Mouse (Mus musculus) stomach, embryonic 16.5 days (tissue): ENCODE measurements at regions not wholly inside any gene's neighbourhood (a gene's known extent, or its start where the extent isn't known, plus 50 kb on each side); places are given as distances from the start of the nearest gene placed in this dataset.

Experiments used
- ATAC-seq: fragments of 200-750 bp; cut with Nextera tagmentation; 2 replicates; pipeline ENCODE4 v1.8.0; 2017; ENCODE audit warnings: moderate number of reproducible peaks, moderate TSS enrichment; ENCODE audit not compliant: insufficient read depth, low FRiP score
- H3K27ac ChIP-seq: fragments of 300-500 bp; sonication (generic); 2 replicates; pipeline ENCODE4 v1.5.1; 2014; ENCODE audit warnings: low read length
- H3K27me3 ChIP-seq: fragments of 300-500 bp; sonication (generic); 2 replicates; pipeline ENCODE4 v1.6.1; 2014; ENCODE audit warnings: low read length, control low read depth, mixed read lengths; ENCODE audit not compliant: control insufficient read depth, insufficient read depth
- H3K36me3 ChIP-seq: fragments of 300-500 bp; sonication (generic); 2 replicates; pipeline ENCODE4 v1.6.1; 2014; ENCODE audit warnings: low read length; ENCODE audit not compliant: control insufficient read depth, insufficient read depth
- H3K4me1 ChIP-seq: fragments of 300-500 bp; sonication (generic); 2 replicates; pipeline ENCODE4 v1.6.1; 2014; ENCODE audit warnings: low read length, control low read depth, mixed read lengths; ENCODE audit not compliant: control insufficient read depth, insufficient read depth
- H3K4me2 ChIP-seq: fragments of 300-500 bp; sonication (generic); 2 replicates; pipeline ENCODE4 v1.6.1; 2014; ENCODE audit warnings: low read depth, low read length, mixed read lengths
- H3K4me3 ChIP-seq: fragments of 300-500 bp; sonication (generic); replicated peaks from 2 replicates; pipeline ENCODE4 v1.5.1; 2014; ENCODE audit warnings: mild to moderate bottlenecking, low read length
- H3K9ac ChIP-seq: fragments of 300-500 bp; sonication (generic); 2 replicates; pipeline ENCODE4 v1.6.1; 2014; ENCODE audit warnings: low read length
- H3K9me3 ChIP-seq: fragments of 300-500 bp; sonication (generic); replicated peaks from 2 replicates; pipeline ENCODE4 v1.6.1; 2016; ENCODE audit warnings: low read length, control low read depth; ENCODE audit not compliant: control insufficient read depth
- WGBS: fragments of 180-500 bp; shearing (Covaris S2); extraction: QIAGEN DNeasy Blood & Tissue Kit; methylation state at CpG from one replicate; pipeline ENCODE4 v1.1.7; 2014; 5-methylcytosine and 5-hydroxymethylcytosine counted together

DNA sequence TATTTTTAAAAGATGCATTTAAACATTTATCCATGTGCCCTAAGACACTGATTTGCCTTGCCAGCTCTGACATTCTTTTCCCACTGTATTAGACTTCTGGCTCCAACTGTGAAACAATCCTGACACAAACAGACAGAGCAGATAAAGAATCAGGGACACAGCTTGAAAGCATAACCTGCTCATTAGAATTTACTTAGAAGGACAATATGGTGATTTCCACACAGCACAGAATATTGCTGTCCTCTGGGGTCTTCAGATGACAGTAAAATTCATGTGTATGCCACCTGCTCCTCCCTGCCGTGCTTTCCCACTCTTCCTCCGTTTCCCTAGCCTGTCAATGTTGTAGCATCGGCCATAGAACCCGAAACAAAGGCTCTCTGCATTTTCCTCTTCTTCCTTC is 151.3 kb upstream of the Cttnbp2 start:
- no peaks in the 10 kb centered on the region for H3K36me3 ChIP-seq
- no peaks in the 10 kb centered on the region for H3K4me1 ChIP-seq
- no peaks in the 10 kb centered on the region for H3K27me3 ChIP-seq
- no peak overlapping the region for H3K9ac ChIP-seq
- no peak overlapping the region for H3K27ac ChIP-seq
- H3K4me2 ChIP-seq = no peak overlapping the region
- H3K4me3 ChIP-seq = no peak overlapping the region
- 64% methylated on average over 4 of the region's 4 CpGs for WGBS
- no peak for ATAC-seq
- H3K9me3 ChIP-seq = no peaks in the 10 kb centered on the region

DNA sequence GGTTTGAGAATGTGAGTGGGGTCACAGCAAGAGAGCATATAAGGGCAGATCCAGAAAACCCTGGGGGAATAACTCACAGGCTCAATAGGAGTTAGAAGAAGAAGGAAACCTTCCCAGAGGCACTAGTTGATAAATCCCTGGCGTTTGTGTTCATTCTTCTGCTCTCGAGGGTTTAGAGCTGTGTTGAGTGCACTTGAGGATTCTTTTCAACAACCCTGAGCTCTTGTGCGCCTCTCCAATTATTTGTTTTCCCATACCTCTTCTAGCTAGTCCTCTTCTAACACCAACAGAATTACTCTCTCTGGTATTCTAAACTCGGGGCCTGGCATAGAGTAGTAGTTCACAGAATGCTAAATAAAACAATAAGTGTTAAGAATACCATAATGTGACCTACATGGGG is 151.9 kb upstream of the Cttnbp2 start:
- H3K9ac ChIP-seq = no peak overlapping the region
- 65% methylated on average over 4 of the region's 4 CpGs for WGBS
- H3K4me2 ChIP-seq = no peak overlapping the region
- H3K4me1 ChIP-seq = no peaks in the 10 kb centered on the region
- no peak for ATAC-seq
- H3K9me3 ChIP-seq = no peaks in the 10 kb centered on the region
- H3K27ac ChIP-seq = no peak overlapping the region
- H3K36me3 ChIP-seq = no peaks in the 10 kb centered on the region
- H3K27me3 ChIP-seq = no peaks in the 10 kb centered on the region
- H3K4me3 ChIP-seq = no peak overlapping the region

DNA sequence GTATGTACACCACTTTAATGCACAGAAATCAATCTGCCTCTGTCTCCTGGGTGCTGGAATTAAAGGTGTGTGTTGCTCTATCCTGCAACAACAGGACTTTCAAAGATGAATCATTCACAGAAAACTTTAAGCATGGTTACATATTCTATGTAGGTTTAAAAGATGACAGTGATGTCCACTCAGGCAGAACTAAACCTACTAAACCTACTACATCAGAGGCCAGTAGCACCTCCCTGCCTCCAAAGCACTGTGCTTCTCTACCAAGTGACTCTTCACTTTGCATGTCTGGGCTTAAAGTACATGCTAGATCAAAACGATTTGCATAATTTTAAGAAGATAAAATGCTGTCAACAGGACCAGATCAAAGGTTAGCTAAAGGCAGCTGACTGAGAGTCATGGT is 156.0 kb upstream of the Cttnbp2 start:
- no peak for ATAC-seq
- Histone ChIP-seq H3K9ac (no peak overlapping the region), H3K4me1 (no peaks in the 10 kb centered on the region), H3K4me3 (no peak overlapping the region), H3K4me2 (no peak overlapping the region), H3K9me3 (no peaks in the 10 kb centered on the region), H3K27ac (no peak overlapping the region), H3K27me3 (no peaks in the 10 kb centered on the region), H3K36me3 (no peaks in the 10 kb centered on the region)
- 73% methylated on average over 1 of the region's 1 CpGs for WGBS

- Histone ChIP-seq H3K9me3 (no peaks in the 10 kb centered on the region), H3K27ac (no peak overlapping the region), H3K36me3 (no peaks in the 10 kb centered on the region), H3K4me1 (no peaks in the 10 kb centered on the region), H3K9ac (no peak overlapping the region), H3K27me3 (no peaks in the 10 kb centered on the region), H3K4me2 (no peak overlapping the region), H3K4me3 (no peak overlapping the region)
- 68% methylated on average over 5 of the region's 5 CpGs for WGBS
- ATAC-seq = no peak
Observed at GRCm38 (mm10) chr6:18674584-18675250, 160.1 kb upstream of the Cttnbp2 start.

DNA sequence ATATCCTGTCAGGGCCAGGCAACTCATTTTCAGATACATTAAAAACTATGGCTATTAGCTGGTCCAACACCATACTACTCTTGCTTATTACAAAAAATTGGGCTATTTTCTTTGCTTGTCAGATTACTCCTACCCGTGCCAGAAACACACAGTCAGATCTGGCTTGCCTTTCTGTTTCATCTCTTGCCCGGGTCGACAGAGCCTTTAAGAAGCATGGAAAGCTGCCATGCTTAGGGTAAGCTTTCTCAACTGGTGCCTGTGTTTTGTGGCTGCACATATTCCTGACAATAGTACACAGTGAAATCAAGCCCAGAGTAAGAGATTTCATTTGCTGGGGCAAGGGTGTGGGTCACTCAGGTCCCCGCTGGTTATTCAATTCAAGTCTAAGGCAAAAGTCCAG is 162.5 kb upstream of the Cttnbp2 start:
- no peak overlapping the region for H3K4me2 ChIP-seq
- no peak overlapping the region for H3K9ac ChIP-seq
- H3K27ac ChIP-seq = no peak overlapping the region
- WGBS = 85% methylated on average over 4 of the region's 4 CpGs
- no peak for ATAC-seq
- H3K4me1 ChIP-seq = no peaks in the 10 kb centered on the region
- no peaks in the 10 kb centered on the region for H3K27me3 ChIP-seq
- H3K9me3 ChIP-seq = no peaks in the 10 kb centered on the region
- H3K4me3 ChIP-seq = no peak overlapping the region
- no peaks in the 10 kb centered on the region for H3K36me3 ChIP-seq

- no peaks in the 10 kb centered on the region for H3K36me3 ChIP-seq
- no peak overlapping the region for H3K27ac ChIP-seq
- no peak overlapping the region for H3K9ac ChIP-seq
- H3K4me2 ChIP-seq = no peak overlapping the region
- H3K27me3 ChIP-seq = no peaks in the 10 kb centered on the region
- no peak for ATAC-seq
- H3K4me3 ChIP-seq = no peak overlapping the region
- no peaks in the 10 kb centered on the region for H3K4me1 ChIP-seq
- H3K9me3 ChIP-seq = no peaks in the 10 kb centered on the region
Observed at GRCm38 (mm10) chr6:18680712-18681111, 166.1 kb upstream of the Cttnbp2 start.

DNA sequence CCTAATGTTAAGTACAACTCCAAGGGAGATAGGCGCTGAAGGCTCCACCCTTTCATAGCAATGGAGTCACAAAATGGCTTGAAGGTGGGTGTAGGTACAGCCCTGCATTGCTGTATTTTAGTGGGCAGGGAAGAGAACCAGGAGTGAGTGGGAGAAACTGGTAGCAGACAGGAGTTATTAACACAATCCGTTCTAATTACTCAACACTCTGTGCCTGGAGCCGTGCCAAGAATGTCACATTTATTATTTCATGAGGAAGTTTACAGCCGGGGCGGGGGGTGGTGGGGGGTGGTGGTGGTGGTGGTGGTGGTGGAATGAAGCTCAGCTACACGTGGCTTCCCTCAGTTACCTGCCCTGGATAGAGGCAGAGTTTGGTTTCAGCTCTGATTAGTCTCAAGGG is 166.3 kb upstream of the Lsm8 start:
- WGBS = 31% methylated on average over 6 of the region's 6 CpGs
- H3K4me3 ChIP-seq = no peak overlapping the region
- H3K4me1 ChIP-seq = no peaks in the 10 kb centered on the region
- no peak overlapping the region for H3K9ac ChIP-seq
- no peaks in the 10 kb centered on the region for H3K27me3 ChIP-seq
- no peak for ATAC-seq
- no peak overlapping the region for H3K4me2 ChIP-seq
- no peaks in the 10 kb centered on the region for H3K36me3 ChIP-seq
- no peak overlapping the region for H3K27ac ChIP-seq
- no peaks in the 10 kb centered on the region for H3K9me3 ChIP-seq

- Histone ChIP-seq H3K9me3 (no peaks in the 10 kb centered on the region), H3K36me3 (no peaks in the 10 kb centered on the region), H3K4me3 (no peak overlapping the region), H3K4me1 (no peaks in the 10 kb centered on the region), H3K9ac (no peak overlapping the region), H3K27ac (no peak overlapping the region), H3K27me3 (no peaks in the 10 kb centered on the region), H3K4me2 (no peak overlapping the region)
- 48% methylated on average over 11 of the region's 11 CpGs for WGBS
- ATAC-seq = no peak
Observed at GRCm38 (mm10) chr6:18688652-18689348, 159.6 kb upstream of the Lsm8 start.

DNA sequence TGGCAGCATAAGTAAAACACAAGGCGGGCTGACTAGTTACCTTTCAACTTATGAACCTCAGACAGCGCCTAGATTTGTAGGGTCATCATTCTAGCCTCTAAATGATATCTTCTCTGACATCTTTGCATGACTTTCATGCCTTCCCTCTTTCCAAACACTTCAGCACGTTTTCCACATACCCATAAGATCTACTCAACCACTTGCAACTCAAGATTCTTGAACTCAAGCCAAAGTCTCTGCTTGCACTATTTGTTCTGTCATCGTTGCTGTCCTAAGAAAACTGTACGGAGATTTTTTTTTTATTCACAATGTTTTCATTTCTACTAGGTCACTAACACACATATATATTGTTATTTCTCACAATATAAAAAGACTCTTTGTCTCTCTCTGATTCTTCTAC is 150.8 kb upstream of the Lsm8 start:
- 56% methylated on average over 5 of the region's 5 CpGs for WGBS
- no peak overlapping the region for H3K4me3 ChIP-seq
- no peaks in the 10 kb centered on the region for H3K36me3 ChIP-seq
- no peak overlapping the region for H3K27ac ChIP-seq
- no peaks in the 10 kb centered on the region for H3K9me3 ChIP-seq
- no peaks in the 10 kb centered on the region for H3K4me1 ChIP-seq
- H3K4me2 ChIP-seq = no peak overlapping the region
- no peaks in the 10 kb centered on the region for H3K27me3 ChIP-seq
- ATAC-seq = no peak
- no peak overlapping the region for H3K9ac ChIP-seq
